ENCODE assay signal across 13 mouse cellular contexts in the genomic region with DNA sequence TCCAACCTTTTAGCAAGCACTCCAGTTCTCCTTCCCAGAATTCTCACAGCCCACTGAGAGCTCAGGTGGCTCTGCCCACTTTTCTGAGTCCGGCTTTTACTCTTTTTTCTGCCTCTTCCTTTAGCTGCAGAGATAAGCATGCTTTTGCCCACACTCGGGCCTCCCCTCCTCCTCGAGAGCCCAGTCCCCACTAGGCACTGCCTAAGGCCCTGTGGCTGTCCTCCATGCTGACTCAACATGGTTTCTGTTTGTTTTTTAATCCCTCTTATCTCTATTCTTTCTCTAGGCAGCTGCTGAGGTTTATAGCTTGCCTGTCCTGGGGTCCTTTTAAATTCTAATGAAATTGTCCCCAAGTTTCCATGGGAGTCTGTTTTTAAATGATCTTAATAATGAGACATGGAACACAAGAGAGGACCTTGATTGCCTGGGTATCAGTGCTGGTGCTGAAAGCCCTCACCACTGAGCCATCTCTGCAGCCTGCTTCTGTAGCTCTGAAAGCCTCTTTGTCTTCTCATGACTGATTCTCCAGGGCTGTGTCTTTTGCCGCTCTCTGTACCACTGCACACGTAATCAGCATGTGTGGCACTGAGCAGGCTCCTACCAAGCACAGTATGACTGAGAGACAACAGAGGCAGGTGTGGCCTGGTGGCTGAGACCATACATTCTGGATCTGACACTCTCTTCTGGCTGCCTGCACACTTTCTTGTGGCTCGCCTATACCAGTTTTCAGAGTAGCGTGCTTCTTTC.
DNase-seq lines count a peak whose midpoint lies in the region; ATAC-seq lines count a peak whose summit lies in the region.
"Had no signal": no experiment of that assay in that cellular context is flagged by ENCODE, and none has a peak within 500 bp of the region (broad histone marks: within the 10 kb centered on the region; RNA-seq: fewer than 3 reads in every experiment).

No protein-coding gene starts in this region.

- H3K4me2 ChIP-seq in heart, embryonic 14.5 days (ENCODE audit: low read length), result no peak overlapping the region
- no peak overlapping the region for H3K4me2 ChIP-seq in hindbrain, embryonic 16.5 days (ENCODE audit: low read length)
- no peak overlapping the region for H3K4me2 ChIP-seq in midbrain, embryonic 16.5 days (ENCODE audit: low read length)
- H3K4me2 ChIP-seq: embryonic facial prominence, embryonic 12.5 days; limb, embryonic 12.5 days had no signal

- peaks cover 6 to 11% of the 10 kb centered on the region in 2 experiments for H3K4me1 ChIP-seq in heart, embryonic 14.5 days (ENCODE audit: control insufficient read depth in 2 of 2, insufficient read depth in 2 of 2, low read length in 2 of 2)
- H3K4me1 ChIP-seq in hindbrain, embryonic 16.5 days (ENCODE audit: control insufficient read depth, insufficient read depth, low read depth, low read length), result no peaks in the 10 kb centered on the region
- H3K4me1 ChIP-seq in midbrain, embryonic 16.5 days (ENCODE audit: control insufficient read depth, insufficient read depth, low read length), result peaks cover 7% of the 10 kb centered on the region; the same call in 1 of the 2 replicates
- H3K4me1 ChIP-seq: embryonic facial prominence, embryonic 12.5 days; limb, embryonic 12.5 days had no signal

- no peak for ATAC-seq in heart, embryonic 14.5 days (ENCODE audit: insufficient number of reproducible peaks, insufficient read depth, low FRiP score, low read depth)
- ATAC-seq in common myeloid progenitor, adult 5-6 weeks (replicated peaks; ENCODE audit: low read depth, poor library complexity, severe bottlenecking), result peak; percentile 81
- peak; percentile 62; the same call in 1 of the 2 replicates for ATAC-seq in hindbrain, embryonic 16.5 days
- ATAC-seq in midbrain, embryonic 16.5 days, result peak; percentile 86

- H3K4me3 ChIP-seq in heart, embryonic 14.5 days (ENCODE audit: control insufficient read depth in 1 of 2, insufficient read depth in 1 of 2, low read depth in 1 of 2, low read length in 2 of 2), result no peak overlapping the region
- no peak overlapping the region for H3K4me3 ChIP-seq in hindbrain, embryonic 16.5 days (ENCODE audit: low read length)
- H3K4me3 ChIP-seq in midbrain, embryonic 16.5 days (ENCODE audit: low read depth, low read length), result no peak overlapping the region
- H3K4me3 ChIP-seq: embryonic facial prominence, embryonic 12.5 days; limb, embryonic 12.5 days had no signal

- 52% methylated on average over 7 of the region's 7 CpGs for WGBS in heart, embryonic 14.5 days
- 51% methylated on average over 7 of the region's 7 CpGs for WGBS in hindbrain, embryonic 16.5 days
- 21% methylated on average over 7 of the region's 7 CpGs for WGBS in midbrain, embryonic 16.5 days

- H3K9ac ChIP-seq in heart, embryonic 14.5 days (ENCODE audit: low read length), result no peak overlapping the region; the same call in 1 of the 2 replicates
- no peak overlapping the region for H3K9ac ChIP-seq in hindbrain, embryonic 16.5 days (ENCODE audit: low read depth, low read length)
- H3K9ac ChIP-seq in midbrain, embryonic 16.5 days (ENCODE audit: low read depth, low read length), result no peak overlapping the region
- H3K9ac ChIP-seq: embryonic facial prominence, embryonic 12.5 days; limb, embryonic 12.5 days had no signal

- H3K9me3 ChIP-seq in heart, embryonic 14.5 days (ENCODE audit: control insufficient read depth, low read length), result no peaks in the 10 kb centered on the region
- H3K9me3 ChIP-seq in hindbrain, embryonic 16.5 days (ENCODE audit: control insufficient read depth, low read length), result no peaks in the 10 kb centered on the region
- H3K9me3 ChIP-seq in midbrain, embryonic 16.5 days (replicated peaks; ENCODE audit: control insufficient read depth, low read length, poor library complexity, severe bottlenecking), result no peaks in the 10 kb centered on the region
- H3K9me3 ChIP-seq: embryonic facial prominence, embryonic 12.5 days had no signal

- DNase-seq in heart, postnatal 10 days, result no peak
- no peak for DNase-seq in left cerebral cortex, adult 8-10 months (ENCODE audit: low spot score in 2 of 2)
- DNase-seq in adrenal gland, postnatal 10 days, result no peak
- no peak for DNase-seq in natural killer cell, adult 2 months (ENCODE audit: low spot score in 2 of 2)
- DNase-seq: cerebellum, postnatal 10 days; lung, adult 18-20 months; thymus, postnatal 25 days had no signal

- intact Hi-C loops in heart, postnatal 10 days (cut with DNase I), result no loop called here

- H3K27ac ChIP-seq in heart, embryonic 14.5 days (replicated peaks in 1 of 2; ENCODE audit: control insufficient read depth in 1 of 2, insufficient read depth in 1 of 2, low read depth in 2 of 2, low read length in 2 of 2), result peak overlapping the region; percentile 22 to 41; a peak in 2 of 4 replicates
- H3K27ac ChIP-seq in hindbrain, embryonic 16.5 days (ENCODE audit: low read depth, low read length), result 0 out of 2 replicates have a peak overlapping the region, but pooled peaks have one; percentile 39
- H3K27ac ChIP-seq in midbrain, embryonic 16.5 days (ENCODE audit: low read length), result peak overlapping the region; percentile 28; the same call in 1 of the 2 replicates
- H3K27ac ChIP-seq: embryonic facial prominence, embryonic 12.5 days; limb, embryonic 12.5 days had no signal

- H3K36me3 ChIP-seq in heart, embryonic 14.5 days (ENCODE audit: control insufficient read depth, insufficient read depth, low read length), result peaks cover 22% of the 10 kb centered on the region
- peaks cover 10% of the 10 kb centered on the region; the same call in 1 of the 2 replicates for H3K36me3 ChIP-seq in hindbrain, embryonic 16.5 days (ENCODE audit: control insufficient read depth, insufficient read depth, low read length)
- 0 out of 2 replicates have a peak, but pooled peaks cover 6% of the 10 kb centered on the region for H3K36me3 ChIP-seq in midbrain, embryonic 16.5 days (ENCODE audit: control insufficient read depth, insufficient read depth, low read length)

- no peaks in the 10 kb centered on the region for H3K27me3 ChIP-seq in heart, embryonic 14.5 days (ENCODE audit: control insufficient read depth, insufficient read depth, low read length)
- no peaks in the 10 kb centered on the region for H3K27me3 ChIP-seq in hindbrain, embryonic 16.5 days (replicated peaks; ENCODE audit: control insufficient read depth, insufficient read depth, low read length)
- H3K27me3 ChIP-seq in midbrain, embryonic 16.5 days (ENCODE audit: control insufficient read depth, insufficient read depth, low read depth, low read length), result no peaks in the 10 kb centered on the region
- H3K27me3 ChIP-seq: embryonic facial prominence, embryonic 12.5 days; limb, embryonic 12.5 days had no signal
